Mouse (Mus musculus): ENCODE data around the gene Ccpg1.

Gene Ccpg1

DNA sequence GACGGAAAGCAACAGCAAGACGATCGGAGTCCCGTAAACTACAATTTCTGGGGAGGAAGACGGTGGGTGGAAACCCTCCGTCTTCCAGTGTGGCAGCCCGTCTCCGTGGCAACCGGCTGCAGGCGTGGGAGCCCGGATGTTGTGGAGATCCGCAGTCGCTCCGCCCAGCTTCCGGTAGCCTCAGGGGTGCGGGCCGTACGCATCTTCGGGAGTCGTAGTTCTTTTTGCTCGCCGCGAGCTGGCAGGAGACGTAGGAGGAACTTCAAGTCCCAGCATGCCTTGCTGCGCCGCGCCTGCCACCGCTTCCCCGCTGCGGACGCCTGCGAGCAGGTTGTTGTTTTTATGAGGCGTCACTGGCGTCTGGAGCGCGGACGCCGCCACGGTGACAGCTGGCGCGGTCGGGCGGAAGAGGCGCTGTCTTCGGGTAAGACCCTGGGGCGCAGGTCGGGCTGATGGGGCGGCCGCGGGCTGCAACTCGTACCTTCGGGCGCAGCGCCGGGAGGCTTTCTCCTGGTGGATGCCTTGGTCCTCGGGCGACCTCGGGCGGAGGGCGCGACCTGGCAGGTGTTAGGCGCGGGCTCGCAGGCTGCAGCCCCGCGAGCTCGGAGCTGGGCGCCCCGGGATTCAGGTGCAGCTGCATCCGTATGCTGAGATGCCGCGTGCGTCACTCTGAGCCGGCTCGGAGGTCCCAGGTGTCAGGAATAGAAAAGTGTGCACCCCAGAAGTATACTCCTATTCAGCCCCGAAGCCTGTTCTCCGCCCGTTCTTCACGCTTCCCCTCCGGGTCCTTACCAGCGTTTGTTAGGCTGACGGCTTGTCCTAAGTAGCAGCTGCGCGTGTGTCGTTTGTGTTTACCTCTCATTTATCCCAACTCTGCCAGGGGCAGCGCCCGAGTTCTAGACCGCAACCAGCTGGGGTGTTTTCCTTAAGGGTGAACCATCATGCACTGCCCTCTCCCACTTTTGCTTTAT lies at the start of gene Ccpg1, which contains the start of gene Ccpg1os:
Gene Ccpg1 (plus strand): TSS at position 180 of the 971 bp plus-strand sequence.
Gene Ccpg1os (minus strand): TSS at position 133 of the 971 bp plus-strand sequence.
- peak; percentile 98 for DNase-seq

DNA sequence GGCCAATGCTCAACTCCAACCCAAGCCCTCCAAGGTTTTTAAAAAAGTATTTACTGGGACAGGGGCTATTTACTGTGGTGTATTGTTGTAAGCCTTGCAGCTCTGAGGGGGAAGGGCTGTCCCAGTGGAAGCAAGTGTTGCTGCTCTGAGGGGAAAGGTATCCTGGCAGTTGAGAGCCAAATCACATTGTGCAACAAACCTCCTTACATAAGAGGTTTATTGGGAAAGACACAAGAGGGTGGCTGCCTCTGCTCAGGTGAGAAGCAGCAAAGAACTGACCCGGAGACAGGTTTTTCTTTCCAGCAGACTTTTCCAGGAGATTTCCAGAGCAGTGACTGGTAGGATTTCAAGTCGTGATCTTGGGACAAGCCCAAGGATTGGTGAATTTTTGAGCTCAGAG lies 48.9 kb upstream of the Ccpg1 start:
- no peak for DNase-seq

- no peak for DNase-seq
Measured at GRCm38 (mm10) chr9:72943424-72943823, 41.8 kb upstream of the Ccpg1 start.

DNA sequence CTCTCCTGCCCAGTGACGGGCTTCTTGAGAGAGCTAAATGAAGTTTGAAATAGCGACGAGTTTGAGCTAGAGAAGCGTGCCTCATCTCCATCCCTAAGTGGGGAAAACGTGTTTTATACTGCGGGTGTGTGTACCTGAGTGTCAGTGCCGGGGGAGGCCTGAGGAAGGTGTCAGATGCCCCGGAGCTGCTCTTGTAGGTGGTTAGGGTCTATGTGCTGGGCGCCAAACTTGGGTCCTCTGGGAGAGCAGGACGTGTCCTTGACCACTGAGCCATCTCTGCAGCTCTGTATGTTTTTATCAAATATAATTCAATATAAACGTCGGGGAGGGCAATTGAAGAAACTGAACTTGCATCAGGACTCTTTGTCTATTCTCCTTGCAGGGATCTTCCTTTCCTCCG lies 40.9 kb upstream of the Ccpg1 start:
- DNase-seq, result no peak

GRCm38 (mm10) chr9:72947010-72947409 lies 38.2 kb upstream of the Ccpg1 start:
- no peak for DNase-seq

DNA sequence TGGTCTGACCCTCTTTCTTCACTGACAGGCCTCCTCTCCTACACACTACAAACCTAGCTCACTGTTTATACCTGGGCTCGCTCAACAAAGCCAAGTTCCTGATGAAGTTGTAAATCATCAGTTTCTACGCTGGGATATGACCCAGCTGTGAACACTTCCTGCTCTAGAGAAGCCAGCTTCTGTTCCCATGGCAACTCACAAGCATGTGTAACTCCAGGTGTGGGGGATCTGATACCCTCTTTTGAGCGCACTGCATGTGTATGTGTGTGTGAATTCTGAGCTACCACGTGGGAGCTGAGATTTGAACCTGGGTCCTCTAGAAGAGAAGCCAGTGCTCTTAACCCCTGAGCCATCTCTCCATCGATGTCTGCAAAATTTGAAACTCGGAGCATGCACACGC lies 35.7 kb upstream of the Ccpg1 start:
- no peak for DNase-seq

DNA sequence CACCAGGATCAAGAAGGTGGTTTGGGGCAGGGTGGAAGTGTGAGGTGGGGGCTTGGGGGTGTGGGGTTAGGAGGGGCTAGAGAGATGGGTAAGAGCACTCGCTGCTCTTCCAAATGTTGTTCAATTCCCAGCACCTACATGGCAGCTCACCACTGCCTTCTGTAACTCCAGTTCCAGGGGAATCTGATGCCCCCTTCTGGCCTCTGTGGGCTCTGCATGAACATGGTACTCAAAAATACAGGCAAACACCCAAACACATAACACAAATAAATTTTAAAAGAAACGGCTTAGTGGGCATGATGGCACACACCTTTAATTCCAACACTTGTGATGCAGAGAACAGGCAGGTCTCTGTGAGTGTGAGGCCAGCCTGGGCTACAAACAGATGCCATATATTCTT lies 30.5 kb upstream of the Ccpg1 start:
- no peak for DNase-seq

DNA sequence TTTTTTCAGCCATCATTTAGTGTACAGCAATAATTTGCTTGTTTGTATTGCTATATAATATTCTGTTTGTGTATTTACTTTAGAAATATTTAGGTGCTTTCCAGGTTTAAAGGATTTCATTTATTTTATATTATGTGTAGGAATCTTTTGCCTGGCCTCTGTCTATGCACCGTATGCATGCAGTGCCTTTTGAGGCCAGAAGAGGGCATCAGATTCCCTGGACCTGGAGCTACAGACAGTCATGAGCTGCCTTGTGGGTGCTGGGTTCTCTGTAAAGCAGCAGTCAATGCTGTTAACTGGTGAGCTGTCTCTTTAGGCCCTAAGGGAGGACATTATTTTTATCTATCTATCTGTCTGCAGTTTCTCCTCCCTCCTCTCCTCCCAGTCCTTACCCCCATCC lies 29.7 kb upstream of the Ccpg1 start:
- peak; percentile 36 for DNase-seq

DNA sequence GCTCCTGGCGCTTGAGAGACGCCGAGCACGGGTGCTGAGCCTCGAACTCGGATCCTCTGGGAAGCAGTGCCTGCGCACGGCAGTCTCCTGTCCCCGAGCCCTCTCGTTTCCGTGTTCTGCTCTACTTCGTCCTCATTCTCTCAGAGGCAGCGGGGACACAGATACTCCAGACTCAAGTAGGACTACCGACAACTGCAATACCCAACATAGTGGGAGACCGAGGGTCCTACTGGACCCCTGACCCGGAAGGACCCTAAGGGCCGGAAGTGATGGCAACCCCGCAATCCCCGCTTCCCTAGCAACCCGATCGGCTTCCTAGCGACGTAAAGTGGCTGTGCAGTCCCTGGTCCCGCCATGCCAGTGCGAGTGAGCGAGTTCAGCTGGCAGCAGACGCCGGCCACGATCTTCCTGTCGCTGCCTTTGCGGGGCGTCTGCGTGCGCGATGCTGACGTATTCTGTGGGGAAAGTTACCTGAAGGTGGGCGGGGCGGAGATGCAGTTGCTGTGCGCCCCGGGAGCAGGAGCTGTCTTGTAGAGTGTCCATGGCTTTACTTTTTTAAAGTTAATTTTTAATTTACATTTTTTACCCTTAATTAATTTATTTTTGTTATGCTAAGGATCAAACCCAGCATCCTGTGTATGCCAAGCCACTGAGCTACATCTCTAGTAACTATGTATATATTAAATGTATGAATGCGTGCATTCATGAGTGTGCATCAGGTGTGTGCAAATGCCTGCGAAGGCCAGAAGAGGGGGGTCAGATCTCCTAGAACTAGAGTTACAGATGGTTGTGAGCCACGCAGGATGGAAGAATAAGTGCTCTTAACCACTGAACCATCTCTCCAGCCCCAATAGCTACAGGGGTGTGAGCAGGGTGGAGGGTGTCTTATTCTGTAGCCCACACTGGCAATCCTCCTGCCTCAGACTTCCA lies 26.4 kb upstream of the Ccpg1 start, which contains the start of the genes Dyx1c1 and Gm44503:
Gene Dyx1c1 (plus strand): TSS at position 265 of the 930 bp plus-strand sequence.
Gene Gm44503 (plus strand): TSS at position 332 of the 930 bp plus-strand sequence.
- peak; percentile 70 for DNase-seq

DNA sequence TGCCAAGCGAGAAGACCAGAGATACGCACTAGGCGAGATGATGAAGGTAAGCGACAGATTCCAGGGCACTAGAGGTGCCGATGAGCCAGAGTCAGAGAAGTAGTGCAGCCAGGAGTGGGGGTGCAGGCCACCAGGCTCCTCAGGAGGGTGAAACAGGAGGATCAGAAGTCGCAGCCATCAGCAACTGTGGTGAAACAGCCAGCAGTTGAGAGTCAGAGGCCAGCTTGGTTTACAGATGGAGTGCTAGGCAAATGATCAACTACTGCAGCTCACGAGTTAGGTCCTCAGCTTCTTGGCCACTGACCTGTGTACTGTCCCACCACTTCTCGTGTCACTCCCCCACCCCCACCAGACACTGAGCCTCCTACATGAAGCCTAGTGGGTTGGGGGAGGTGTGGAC lies 23.9 kb upstream of the Ccpg1 start:
- DNase-seq, result no peak

DNA sequence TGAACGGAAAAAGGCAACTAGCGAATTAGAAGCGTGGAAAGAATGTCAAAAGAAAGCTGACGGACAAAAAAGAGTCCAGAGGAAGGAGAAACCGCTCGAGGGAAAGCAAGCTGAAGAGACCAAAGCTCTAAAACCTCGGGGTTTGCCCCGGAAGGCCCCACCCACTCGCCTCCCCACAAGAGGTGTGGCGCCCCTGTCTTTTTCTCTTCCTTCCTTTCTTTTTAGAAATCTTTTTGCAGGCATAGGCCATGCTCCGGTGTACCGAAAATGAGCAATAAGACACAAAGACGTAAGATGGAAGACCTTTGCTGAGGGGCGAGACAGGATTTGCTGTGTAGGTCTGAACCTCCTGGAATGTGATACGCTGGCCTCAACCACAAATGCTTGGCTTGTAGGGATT lies 23.3 kb upstream of the Ccpg1 start:
- no peak for DNase-seq

DNA sequence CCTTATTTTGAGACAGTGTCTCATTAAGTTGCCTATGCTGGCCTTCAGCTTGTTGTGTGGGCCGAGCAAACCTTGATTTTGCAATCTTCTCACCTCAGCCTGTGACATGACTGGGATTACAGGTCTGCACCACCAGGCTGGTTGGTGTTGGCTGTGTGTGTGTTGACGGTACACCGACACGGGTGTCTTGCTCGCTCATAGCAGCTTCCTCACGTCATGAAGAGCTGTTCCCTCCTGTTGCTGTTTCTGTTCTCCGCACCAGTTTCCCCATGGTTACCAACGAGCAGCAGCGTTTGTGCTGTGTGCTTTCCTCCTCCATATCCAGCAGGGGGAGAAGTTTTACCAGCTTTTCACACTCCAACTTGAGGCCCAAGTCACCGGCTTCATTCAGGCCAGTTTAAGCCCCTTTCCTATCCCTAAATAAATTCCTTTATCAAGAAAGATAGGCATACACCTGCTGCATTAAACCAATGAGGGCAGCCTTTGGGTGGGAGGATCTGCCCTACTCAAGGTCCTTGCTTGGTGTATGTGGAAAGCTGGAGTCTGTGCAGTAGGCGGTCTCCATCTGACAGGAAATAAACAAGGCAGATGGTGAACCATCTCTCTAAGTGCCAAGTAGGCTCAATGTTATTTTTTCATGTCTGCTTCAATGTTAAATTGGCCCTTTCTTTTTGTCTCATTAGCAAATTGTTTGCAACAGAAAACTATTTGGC lies 16.7 kb upstream of the Ccpg1 start:
- DNase-seq, result peak; percentile 60

DNA sequence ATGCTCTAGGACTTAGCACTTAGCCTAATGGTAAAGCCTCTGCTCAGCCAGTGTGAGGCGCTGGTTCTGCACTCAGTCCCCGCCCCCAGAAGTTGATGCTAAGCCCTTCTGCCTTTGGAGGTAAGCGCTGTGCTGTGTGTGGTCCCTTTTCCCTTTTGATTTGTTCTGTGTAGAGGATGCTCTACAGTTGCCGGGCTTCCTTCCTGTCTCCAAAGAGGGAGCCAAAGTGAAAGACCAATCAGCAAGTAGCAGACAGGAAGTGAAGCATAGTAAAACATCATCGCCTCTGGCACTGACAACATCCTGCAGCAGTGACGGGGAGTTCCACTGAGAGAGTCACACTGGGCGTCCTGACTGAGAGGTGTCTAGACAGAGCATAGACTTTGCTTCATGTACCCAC lies 15.4 kb upstream of the Ccpg1 start:
- DNase-seq, result no peak

GRCm38 (mm10) chr9:72972435-72972834 lies 12.8 kb upstream of the Ccpg1 start:
- DNase-seq, result no peak

DNA sequence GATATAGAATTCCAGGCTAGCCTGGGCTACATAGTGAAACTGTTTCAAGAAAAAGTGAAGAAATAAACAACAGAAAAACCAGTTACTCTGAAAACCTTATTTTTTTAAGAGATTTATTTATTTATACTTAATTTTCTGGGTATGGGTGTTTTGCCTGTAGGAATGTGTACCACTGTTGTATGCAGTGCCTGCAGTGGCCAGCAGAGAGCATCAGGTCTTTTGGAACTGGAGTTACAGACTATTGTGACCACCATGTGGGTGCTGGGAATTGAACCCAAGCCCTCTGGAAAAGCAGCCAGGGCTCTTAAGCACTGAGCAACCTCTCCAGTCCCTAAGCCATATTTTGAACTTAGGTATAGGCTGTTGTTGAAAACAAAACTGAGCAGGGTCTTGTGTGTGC lies 12.2 kb upstream of the Ccpg1 start:
- DNase-seq, result no peak

DNA sequence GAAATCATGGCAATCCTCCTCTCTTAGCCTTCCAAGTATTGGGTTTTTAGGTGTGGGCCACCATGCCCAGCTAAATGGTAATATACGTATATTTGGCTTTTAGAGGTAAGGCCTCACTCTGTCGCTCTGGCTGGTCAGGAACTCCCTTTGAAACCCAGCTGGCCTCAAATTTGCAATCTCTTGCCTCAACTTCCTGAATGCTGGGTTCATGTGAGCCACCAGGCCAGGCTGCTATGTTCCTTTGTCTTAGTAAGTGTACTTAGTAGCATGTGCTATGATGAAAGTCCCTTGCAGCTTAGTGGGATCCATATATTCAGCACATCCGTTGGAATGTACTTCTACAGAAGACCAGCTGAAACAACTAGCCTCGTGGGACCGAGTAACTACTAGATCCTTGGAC lies 10.5 kb upstream of the Ccpg1 start:
- DNase-seq, result no peak

DNA sequence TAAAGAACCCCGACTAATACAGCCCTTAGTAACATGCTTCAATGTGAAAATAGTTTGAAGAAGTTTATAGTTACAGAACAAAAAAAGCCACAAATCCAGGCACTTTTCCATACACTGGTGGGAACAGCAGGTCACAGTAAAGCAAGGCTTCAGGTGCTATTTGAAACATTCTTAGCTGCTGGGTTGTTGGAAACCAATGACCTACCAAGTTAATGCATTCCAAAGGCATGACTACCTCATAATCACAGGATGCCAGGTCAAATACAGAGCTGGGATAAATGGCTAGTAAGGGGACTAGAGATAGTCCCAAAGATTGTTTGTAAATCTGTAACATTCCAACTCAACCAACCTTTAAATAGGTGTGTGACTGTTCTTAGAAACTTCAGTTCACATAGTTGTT lies 10.0 kb upstream of the Ccpg1 start:
- no peak for DNase-seq

GRCm38 (mm10) chr9:72983066-72983465 lies 2.2 kb upstream of the Ccpg1 start:
- DNase-seq, result no peak

DNA sequence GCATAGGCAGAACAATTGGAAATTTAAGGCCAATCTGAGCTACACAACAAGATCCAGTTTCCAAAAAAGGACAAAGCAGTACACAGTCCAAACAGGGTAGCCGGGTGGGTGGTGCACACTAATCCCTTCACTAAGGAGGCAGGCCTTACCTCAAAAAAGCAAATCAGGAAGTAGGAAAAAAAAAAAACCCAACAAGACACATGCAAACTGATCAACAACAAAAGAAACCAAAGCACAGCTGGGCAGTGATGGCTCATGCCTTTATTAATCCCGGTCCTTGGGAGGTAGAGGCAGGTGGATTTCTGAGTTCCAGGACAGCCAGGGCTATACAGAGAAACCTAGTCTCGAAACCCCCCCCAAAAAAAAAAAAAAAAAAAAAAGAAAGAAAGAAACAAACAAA lies 2.5 kb downstream of the Ccpg1 start:
- no peak for DNase-seq

- no peak for DNase-seq
Measured at GRCm38 (mm10) chr9:72988706-72989105, 3.5 kb downstream of the Ccpg1 start.

DNA sequence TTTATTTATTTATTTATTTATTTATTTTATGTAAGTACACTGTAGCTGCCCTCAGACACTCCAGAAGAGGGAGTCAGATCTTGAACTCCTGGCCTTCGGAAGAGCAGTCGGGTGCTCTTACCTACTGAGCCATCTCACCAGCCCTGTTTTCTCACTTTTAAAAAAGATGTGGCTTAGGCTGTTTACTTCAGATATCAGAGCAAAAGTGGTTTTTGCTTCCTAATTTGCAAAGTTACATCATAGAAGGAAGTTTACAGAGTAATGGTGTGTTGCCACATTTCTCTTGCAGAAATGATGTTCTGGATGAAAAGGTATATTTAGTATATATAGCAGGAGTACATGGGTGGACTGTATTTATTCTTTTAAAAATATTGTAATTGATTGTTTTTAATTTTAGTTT lies 6.2 kb downstream of the Ccpg1 start:
- DNase-seq, result no peak

- no peak for DNase-seq
Measured at GRCm38 (mm10) chr9:72992576-72992975, 7.3 kb downstream of the Ccpg1 start.

DNA sequence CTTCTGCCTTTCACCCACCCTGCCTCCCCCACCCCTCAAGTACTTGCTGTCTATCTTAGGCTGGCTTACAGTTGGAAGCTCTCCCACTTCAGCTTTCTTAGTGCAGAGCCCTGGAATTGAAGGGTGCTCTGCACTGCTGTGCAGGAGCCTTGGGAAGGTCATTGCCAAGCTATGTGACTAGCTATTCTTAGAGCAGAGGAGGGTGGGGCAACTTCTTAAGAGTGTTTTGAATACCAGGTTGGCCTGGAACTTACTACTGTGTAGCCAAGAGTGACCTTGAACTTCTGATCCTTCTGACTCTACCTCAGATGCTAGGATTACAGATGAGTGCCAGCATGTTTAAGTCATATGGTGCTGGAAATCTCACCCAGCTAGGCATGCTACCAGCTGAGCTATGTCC lies 10.9 kb downstream of the Ccpg1 start:
- no peak for DNase-seq

All from cerebellum, adult 11-12 months (tissue).